Mouse (Mus musculus): ENCODE data around the gene Zfp600. TPM values are rescaled to one million over a fixed set of nuclear protein-coding genes. Genes with fewer than 3 reads are reported as not detected.

Zfp600 gene
- polyA plus RNA-seq (2014; fragmentation: Illumina TruSeq; extraction: RNeasy Lipid Tissue Mini Kit (QIAGEN cat#74804); ENCODE audit: low read depth, low replicate concordance): not detected

DNA sequence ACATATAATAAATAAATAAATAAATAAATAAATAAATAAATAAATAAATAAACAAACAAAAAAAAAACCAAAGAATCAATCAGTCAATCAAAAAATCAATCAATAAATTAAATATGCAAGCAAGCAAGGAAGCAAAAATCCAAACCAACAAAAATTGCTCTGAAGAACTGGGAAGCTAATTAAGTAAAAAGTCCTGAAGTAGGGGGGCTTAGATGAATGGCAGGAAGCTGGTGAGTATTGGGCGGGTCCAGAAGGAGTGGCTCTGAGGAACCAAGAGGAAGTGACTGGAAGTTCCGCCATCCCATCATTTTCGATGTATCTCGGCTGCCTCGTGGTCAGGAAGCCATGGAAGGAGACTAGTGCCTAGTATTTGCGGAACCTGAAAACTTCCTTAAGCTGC lies at the start of gene Zfp600:
Gene Zfp600 (plus strand): TSS at position 301 of the 400 bp plus-strand sequence.

Other genes with a start within 250 kb of the Zfp600 start
- gene Zfp987, start 59.5 kb upstream of the Zfp600 start, polyA plus RNA-seq (2014; fragmentation: Illumina TruSeq; extraction: RNeasy Lipid Tissue Mini Kit (QIAGEN cat#74804); ENCODE audit: low read depth, low replicate concordance): not detected